In the genomic region with DNA sequence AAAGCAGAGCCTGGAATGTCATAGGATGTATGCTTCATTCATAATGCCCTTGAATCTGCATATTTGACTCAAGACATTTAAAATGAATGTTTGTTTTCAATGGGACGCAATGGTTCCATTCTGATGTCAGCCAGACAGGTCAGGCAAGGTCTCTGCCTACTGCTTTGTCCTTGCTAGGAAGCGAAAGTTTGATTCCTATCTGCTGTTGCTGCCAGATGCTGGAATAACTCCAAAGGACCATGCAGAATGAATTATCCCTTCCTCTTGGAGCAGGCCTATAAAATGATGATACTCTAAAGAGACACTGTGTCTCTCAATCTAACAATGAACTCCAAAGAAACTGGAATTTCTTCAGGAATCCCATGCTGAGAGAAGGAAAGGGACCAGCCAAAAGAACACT, we compare ENCODE assay signal across 22 mouse cellular contexts. TPM values are rescaled to one million over a fixed set of nuclear protein-coding genes. Genes with fewer than 3 reads are reported as not detected.
DNase-seq lines count a peak whose midpoint lies in the region; ATAC-seq and TF ChIP-seq lines count a peak whose summit lies in the region.
"Had no signal": no experiment of that assay in that cellular context is flagged by ENCODE, and none has a peak within 500 bp of the region (broad histone marks: within the 10 kb centered on the region; RNA-seq: fewer than 3 reads in every experiment).

No protein-coding gene starts in this region.

- ATAC-seq in forebrain, postnatal 0 days, result no peak
- no peak for ATAC-seq in midbrain, embryonic 14.5 days (ENCODE audit: low FRiP score, low TSS enrichment)
- ATAC-seq: forebrain, embryonic 14.5 days; midbrain, embryonic 13.5 days had no signal

- H3K4me3 ChIP-seq in forebrain, postnatal 0 days (ENCODE audit: low read depth, low read length), result no peak overlapping the region
- H3K4me3 ChIP-seq in midbrain, embryonic 14.5 days (replicated peaks; ENCODE audit: low read depth, low read length), result no peak overlapping the region
- H3K4me3 ChIP-seq: embryonic facial prominence, embryonic 15.5 days; heart, embryonic 12.5 days; limb, embryonic 15.5 days; lung, embryonic 15.5 days; megakaryocyte, embryonic 14.5 days; midbrain, embryonic 13.5 days; neural tube, embryonic 12.5 days had no signal

- no peaks in the 10 kb centered on the region for H3K4me1 ChIP-seq in forebrain, postnatal 0 days (ENCODE audit: insufficient read depth)
- H3K4me1 ChIP-seq in midbrain, embryonic 14.5 days (ENCODE audit: control insufficient read depth, insufficient read depth, low read length), result no peaks in the 10 kb centered on the region
- H3K4me1 ChIP-seq: embryonic facial prominence, embryonic 15.5 days; heart, embryonic 12.5 days; limb, embryonic 15.5 days; lung, embryonic 15.5 days; megakaryocyte, embryonic 14.5 days; midbrain, embryonic 13.5 days; neural tube, embryonic 12.5 days had no signal

- no peak overlapping the region for H3K9ac ChIP-seq in forebrain, postnatal 0 days
- no peak overlapping the region for H3K9ac ChIP-seq in midbrain, embryonic 14.5 days (replicated peaks; ENCODE audit: low read length)
- H3K9ac ChIP-seq: embryonic facial prominence, embryonic 15.5 days; heart, embryonic 12.5 days; limb, embryonic 15.5 days; liver, embryonic 14.5 days; lung, embryonic 15.5 days; midbrain, embryonic 13.5 days; neural tube, embryonic 12.5 days had no signal

- WGBS in forebrain, postnatal 0 days, result 86% methylated on average over 2 of the region's 2 CpGs
- WGBS in midbrain, embryonic 14.5 days, result 80% methylated on average over 2 of the region's 2 CpGs

- no peaks in the 10 kb centered on the region for H3K36me3 ChIP-seq in forebrain, postnatal 0 days (ENCODE audit: insufficient read depth)
- no peaks in the 10 kb centered on the region for H3K36me3 ChIP-seq in midbrain, embryonic 14.5 days (ENCODE audit: control insufficient read depth, insufficient read depth, low read length)
- H3K36me3 ChIP-seq: embryonic facial prominence, embryonic 15.5 days; heart, embryonic 12.5 days; limb, embryonic 15.5 days; lung, embryonic 15.5 days; midbrain, embryonic 13.5 days; neural tube, embryonic 12.5 days had no signal

- H3K4me2 ChIP-seq in forebrain, postnatal 0 days (ENCODE audit: low read depth), result no peak overlapping the region
- H3K4me2 ChIP-seq in midbrain, embryonic 14.5 days (ENCODE audit: low read length), result no peak overlapping the region
- H3K4me2 ChIP-seq: embryonic facial prominence, embryonic 15.5 days; heart, embryonic 12.5 days; limb, embryonic 15.5 days; lung, embryonic 15.5 days; midbrain, embryonic 13.5 days; neural tube, embryonic 12.5 days had no signal

- H3K27ac ChIP-seq in forebrain, postnatal 0 days (ENCODE audit: low read depth, low read length), result no peak overlapping the region
- no peak overlapping the region for H3K27ac ChIP-seq in midbrain, embryonic 14.5 days (replicated peaks; ENCODE audit: low read depth, low read length)
- H3K27ac ChIP-seq: embryonic facial prominence, embryonic 15.5 days; limb, embryonic 15.5 days; liver, embryonic 14.5 days; lung, embryonic 15.5 days; midbrain, embryonic 13.5 days; neural tube, embryonic 12.5 days had no signal

- peak; percentile 76 to 91 for DNase-seq in adrenal gland, adult (ENCODE audit: inconsistent age in 2 of 2, low spot score in 1 of 2)
- no peak for DNase-seq in adrenal gland, postnatal 4 days (ENCODE audit: low spot score in 2 of 2)
- peak; percentile 43 for DNase-seq in kidney, adult 9 months
- DNase-seq in kidney, postnatal 4 days, result no peak
- DNase-seq in ovary, adult 18-20 months (ENCODE audit: low spot score), result peak; percentile 17
- DNase-seq in ovary, postnatal 36 days (ENCODE audit: low spot score), result no peak
- no peak for DNase-seq in forebrain, postnatal 0 days
- no peak for DNase-seq in midbrain, embryonic 14.5 days
- DNase-seq: cerebellum, adult 11 months; cerebellum, adult 9-11 months; heart, adult 18-20 months; heart, postnatal 10 days; left cerebral cortex, postnatal 4 days had no signal

- H3K9me3 ChIP-seq in forebrain, postnatal 0 days (ENCODE audit: low read length), result 0 out of 2 replicates have a peak, but pooled peaks cover 3% of the 10 kb centered on the region
- H3K9me3 ChIP-seq in midbrain, embryonic 14.5 days (ENCODE audit: control insufficient read depth, low read length), result peaks cover 10% of the 10 kb centered on the region
- H3K9me3 ChIP-seq: limb, embryonic 15.5 days; lung, embryonic 15.5 days had no signal

- TF ChIP-seq CTCF in forebrain, postnatal 0 days (IDR thresholded peaks at IDR 0.05; ENCODE audit: low read depth), result no peak

- no peaks in the 10 kb centered on the region for H3K27me3 ChIP-seq in forebrain, postnatal 0 days (ENCODE audit: insufficient read depth, low read length)
- H3K27me3 ChIP-seq in midbrain, embryonic 14.5 days (ENCODE audit: control insufficient read depth, insufficient read depth, low read length), result no peaks in the 10 kb centered on the region
- H3K27me3 ChIP-seq: embryonic facial prominence, embryonic 15.5 days; heart, embryonic 12.5 days; limb, embryonic 15.5 days; lung, embryonic 15.5 days; midbrain, embryonic 13.5 days; neural tube, embryonic 12.5 days had no signal

RNA-seq across cellular contexts. Expression of a gene that starts 10.0 kb away (rescaled TPM):
- total RNA-seq in adrenal gland, postnatal 4 days (2021), result 10 to 100 TPM; 21.8 to 24.8 TPM
- 0.46 and 0.62 TPM in 2 replicates for total RNA-seq in forebrain, postnatal 0 days (2014; rRNA removed)
- polyA plus RNA-seq in forebrain, postnatal 0 days (2015; fragmentation: Nextera tagmentation; extraction: Ambion mirVana), result 0.42 and 0.56 TPM in 2 replicates
- polyA plus RNA-seq in midbrain, embryonic 14.5 days (2014; fragmentation: Nextera tagmentation; extraction: Ambion mirVana), result 0.25 and 0.35 TPM in 2 replicates

Comparison
In these comparisons a context has a peak if more than half of its experiments do, and no peak if none do; other contexts are left out.
1. DNase-seq: peak in adrenal gland, adult (2 of 2), kidney, adult 9 months (single experiment) and ovary, adult 18-20 months (single experiment); none in adrenal gland, postnatal 4 days (0 of 2), kidney, postnatal 4 days (0 of 2), ovary, postnatal 36 days (single experiment), forebrain, postnatal 0 days (single experiment) and midbrain, embryonic 14.5 days (single experiment).
2. RNA of a gene that starts 10.0 kb away (total RNA-seq): 21.8 to 24.8 TPM in adrenal gland, postnatal 4 days; 0.46 to 0.62 TPM in forebrain, postnatal 0 days; every median in the first group is over 10 times any median in the second.